Mouse (Mus musculus): ENCODE results near the gene Zfp367.

- no peak for TF ChIP-seq CTCF (IDR thresholded peaks at IDR 0.05; ENCODE audit: borderline replicate concordance, insufficient read depth, low read length)
- TF ChIP-seq POLR2A (IDR thresholded peaks at IDR 0.05; ENCODE audit: low read depth, low read length), result no peak
Measured at GRCm38 (mm10) chr13:64184361-64184760, 31.4 kb upstream of the Zfp367 start.
